Mouse (Mus musculus): Measurements from ENCODE around the gene Ppp2r5e.

Gene Ppp2r5e

DNA sequence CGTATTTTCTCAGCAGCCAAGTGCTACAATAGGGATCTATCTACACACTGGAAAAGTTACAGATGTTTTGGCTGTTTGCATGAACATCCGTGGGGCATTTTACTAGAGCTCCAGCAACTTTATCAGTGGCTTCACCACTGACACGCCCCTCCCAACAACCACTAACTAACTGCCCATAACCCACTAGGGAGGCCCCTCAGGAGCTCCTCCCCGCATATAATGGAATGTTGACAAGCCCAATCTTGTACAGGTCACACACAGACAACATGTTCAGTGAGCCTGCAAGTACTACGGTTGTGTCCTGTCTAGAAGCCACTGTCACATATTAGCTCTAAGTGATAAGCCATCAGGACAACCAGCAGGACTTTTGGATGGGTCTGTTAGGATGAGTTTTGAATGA, 18.8 kb downstream of the Ppp2r5e start:
- DNase-seq (ENCODE audit: low spot score in 2 of 2): no peak

DNA sequence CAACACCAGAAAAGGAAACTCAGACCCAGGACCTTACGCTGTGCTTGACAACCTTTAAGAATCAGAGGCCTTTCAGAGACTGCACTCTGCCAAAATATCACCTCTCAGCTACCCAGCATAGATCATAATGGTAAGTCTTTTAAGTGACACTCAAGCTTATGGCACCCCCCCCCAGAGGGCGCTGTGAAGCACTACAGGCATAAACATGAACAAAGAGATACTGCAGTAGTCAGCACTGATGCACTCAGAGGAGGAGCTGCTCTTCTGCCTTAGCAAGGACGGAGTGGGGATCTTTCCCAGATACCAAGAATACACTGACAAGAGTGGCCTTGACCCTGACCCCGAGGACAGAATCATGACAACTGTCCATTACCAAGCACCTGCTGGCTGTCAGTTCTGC, 23.8 kb downstream of the Ppp2r5e start:
- DNase-seq (ENCODE audit: low spot score in 2 of 2): peak in 1 of 2 experiments; percentile 53

DNA sequence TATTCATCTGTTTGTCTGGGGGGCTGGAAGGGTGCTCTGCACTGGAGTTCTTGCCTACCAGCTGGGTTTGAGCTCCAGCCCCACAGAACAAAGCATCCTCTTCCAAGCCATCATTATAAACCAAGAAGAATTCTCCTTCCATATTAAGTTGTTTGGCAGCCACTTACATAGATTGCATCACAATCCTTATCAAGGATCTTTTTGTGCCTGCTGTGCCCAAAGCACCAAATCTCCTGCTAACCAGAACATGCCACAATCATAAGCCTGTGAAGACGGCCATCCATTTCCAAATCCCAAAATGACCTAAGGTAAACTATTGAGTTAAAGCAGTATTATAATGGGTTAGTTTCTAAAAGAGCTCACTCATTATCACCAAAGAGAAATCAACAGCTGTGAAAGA, 25.9 kb downstream of the Ppp2r5e start:
- DNase-seq (ENCODE audit: low spot score in 2 of 2): no peak

DNA sequence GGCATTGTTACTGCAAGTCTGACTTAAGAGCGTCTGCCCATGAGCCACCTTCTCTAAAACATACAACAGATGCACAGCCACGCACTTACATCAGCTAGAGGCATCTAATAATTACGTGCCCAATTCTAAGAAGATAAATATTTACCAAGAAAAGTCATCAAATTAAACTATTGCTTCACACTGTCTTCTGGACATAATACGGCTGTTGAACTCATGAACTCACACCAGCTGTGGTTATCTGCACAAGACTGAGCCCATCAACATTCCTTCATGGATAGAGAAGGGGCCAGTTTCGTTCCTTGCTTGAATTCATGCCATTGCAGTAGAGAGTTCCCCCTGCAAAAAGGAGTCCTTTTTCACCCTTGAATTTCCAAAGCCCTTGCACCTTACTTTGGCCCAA, 28.3 kb downstream of the Ppp2r5e start:
- no peak for DNase-seq (ENCODE audit: low spot score in 2 of 2)

- no peak for DNase-seq (ENCODE audit: low spot score in 2 of 2)
These were observed 30.3 kb downstream of the Ppp2r5e start for GRCm38 (mm10) chr12:75565756-75566155.

GRCm38 (mm10) chr12:75564498-75564897, 31.5 kb downstream of the Ppp2r5e start:
- no peak for DNase-seq (ENCODE audit: low spot score in 2 of 2)

DNA sequence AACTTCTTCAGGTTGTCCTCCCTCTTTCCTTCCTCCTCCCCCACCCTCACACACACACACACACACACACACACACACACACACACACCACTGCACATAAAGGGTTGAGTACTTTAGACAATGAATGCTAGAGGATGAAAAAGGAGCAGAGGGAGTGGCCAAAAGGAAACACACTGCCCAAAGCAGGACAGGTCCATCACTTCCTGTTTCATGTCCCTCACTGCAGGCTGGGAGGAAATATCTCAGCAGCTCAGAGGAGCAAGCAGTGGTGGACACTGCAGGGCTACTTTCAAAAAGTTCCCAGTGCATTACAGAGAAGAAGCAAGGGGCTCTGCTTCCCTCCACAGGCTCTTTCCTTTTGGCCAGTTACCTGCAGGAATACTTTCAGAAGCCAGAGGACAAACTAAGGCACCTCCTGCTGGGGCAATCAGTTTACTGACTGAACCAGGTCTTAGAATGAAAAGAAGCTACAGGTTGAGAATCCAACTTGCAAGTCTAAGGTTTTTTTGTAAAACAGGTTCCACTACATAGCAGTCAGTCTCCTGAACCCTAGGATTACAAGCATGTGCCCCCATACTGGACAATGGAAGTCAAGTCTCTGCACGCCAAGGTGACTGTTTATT, 32.9 kb downstream of the Ppp2r5e start:
- no peak for DNase-seq (ENCODE audit: low spot score in 2 of 2)

GRCm38 (mm10) chr12:75560681-75561387, 35.2 kb downstream of the Ppp2r5e start:
- DNase-seq (ENCODE audit: low spot score in 2 of 2): no peak

DNA sequence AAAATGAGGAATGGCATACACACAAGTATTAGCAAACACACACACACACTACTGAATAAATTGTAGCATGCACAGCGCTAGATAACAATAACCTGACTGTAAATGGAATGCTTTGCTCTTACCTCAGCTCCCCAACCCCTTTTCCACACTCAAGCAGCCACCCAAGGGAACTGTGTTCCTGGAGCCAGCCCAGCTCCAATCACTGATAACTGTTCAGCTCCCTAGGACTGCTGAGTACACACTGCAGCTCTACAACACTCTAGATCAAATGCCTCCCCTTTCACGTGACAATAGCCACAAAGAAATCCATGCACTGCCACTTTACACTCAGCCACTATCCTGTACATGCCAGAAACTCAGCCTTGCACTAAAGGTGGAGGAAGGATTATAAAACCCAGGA, 36.8 kb downstream of the Ppp2r5e start:
- no peak for DNase-seq (ENCODE audit: low spot score in 2 of 2)

- DNase-seq (ENCODE audit: low spot score in 2 of 2): peak in 1 of 2 experiments; percentile 43
These were observed 38.2 kb downstream of the Ppp2r5e start for GRCm38 (mm10) chr12:75557813-75558212.

DNA sequence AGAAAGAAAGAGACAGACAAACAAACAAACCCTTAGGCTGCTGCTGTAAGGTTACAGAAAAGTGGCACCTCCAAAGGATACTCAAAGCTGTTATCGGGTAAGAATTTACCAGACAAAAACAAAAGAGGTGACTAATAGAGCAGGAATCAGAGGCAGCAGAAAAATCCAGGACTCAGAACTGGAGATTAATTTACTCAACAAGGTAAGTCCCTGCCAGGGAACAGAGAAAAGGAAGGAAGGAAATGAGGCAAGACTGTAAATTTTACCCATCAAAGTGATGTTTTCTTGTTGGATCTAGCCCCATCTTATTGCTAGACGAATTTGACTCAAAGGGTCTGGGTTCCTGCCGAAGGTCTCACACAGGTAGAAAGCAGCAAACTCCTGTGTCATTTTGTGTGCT, 41.0 kb downstream of the Ppp2r5e start:
- no peak for DNase-seq (ENCODE audit: low spot score in 2 of 2)

DNA sequence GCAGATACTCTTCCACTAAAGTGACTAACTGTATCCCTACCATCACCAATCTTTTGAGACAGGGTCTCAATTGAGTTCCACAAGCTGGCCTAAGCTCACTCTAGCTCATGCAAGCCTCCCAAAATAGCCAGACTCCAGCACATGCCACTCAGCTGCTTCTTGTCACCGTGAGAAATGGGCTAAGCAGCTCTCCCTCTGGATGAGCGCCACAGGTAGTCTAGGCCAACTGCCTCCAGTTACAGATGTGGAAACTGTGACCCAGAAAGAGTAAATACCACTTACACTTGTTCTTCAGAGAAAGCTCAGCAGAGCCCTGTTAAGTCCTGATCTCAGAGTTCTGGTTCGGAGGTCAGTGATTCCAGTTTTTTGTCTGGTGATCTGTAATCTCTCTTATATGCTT, 43.7 kb downstream of the Ppp2r5e start:
- DNase-seq (ENCODE audit: low spot score in 2 of 2): no peak

GRCm38 (mm10) chr12:75551671-75552070, 44.4 kb downstream of the Ppp2r5e start:
- no peak for DNase-seq (ENCODE audit: low spot score in 2 of 2)

- peak in 1 of 2 experiments; percentile 21 for DNase-seq (ENCODE audit: low spot score in 2 of 2)
These were observed 47.0 kb downstream of the Ppp2r5e start for GRCm38 (mm10) chr12:75548999-75549398.

DNA sequence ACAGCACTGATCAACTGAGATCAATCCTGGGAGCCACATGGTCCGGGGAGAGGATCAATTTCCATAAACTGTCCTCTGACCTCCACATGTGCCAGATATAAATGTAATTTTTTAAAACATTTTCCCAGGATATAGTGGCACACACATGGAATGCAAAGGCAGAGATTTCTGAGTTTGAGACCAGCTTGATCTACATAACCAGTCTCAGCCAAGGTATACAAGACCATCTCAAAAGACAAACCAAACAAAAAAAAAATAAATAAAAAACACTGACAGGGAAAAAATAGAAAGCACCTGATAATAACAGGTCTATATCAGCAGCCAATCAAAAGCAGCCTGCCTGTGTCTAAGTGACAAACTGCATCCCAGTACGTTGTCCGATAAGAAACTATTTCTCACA, 48.9 kb downstream of the Ppp2r5e start:
- no peak for DNase-seq (ENCODE audit: low spot score in 2 of 2)

GRCm38 (mm10) chr12:75546241-75546640, 49.8 kb downstream of the Ppp2r5e start:
- no peak for DNase-seq (ENCODE audit: low spot score in 2 of 2)

GRCm38 (mm10) chr12:75545431-75545925, 50.6 kb downstream of the Ppp2r5e start:
- no peak for DNase-seq (ENCODE audit: low spot score in 2 of 2)

- no peak for DNase-seq (ENCODE audit: low spot score in 2 of 2)
These were observed 51.4 kb downstream of the Ppp2r5e start for GRCm38 (mm10) chr12:75544666-75545065.

DNA sequence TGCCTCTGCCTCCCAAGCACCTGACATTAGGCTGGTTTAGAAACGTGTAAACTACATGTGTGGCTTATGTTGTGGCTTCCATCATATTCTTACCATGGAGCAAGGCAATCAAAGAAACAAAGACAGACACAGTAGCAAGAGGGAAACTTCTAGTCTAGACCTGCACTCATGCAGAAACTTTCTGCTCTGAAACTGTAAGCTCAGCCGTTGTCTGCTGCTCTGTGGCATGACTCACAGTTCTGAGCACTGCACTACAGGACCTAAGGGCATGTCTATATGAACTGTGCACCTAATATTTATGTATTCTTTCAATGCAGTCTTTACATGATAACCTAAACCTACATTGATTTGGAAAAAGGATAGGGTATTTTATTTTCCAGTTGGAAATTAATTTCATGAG, 51.8 kb downstream of the Ppp2r5e start:
- DNase-seq (ENCODE audit: low spot score in 2 of 2): no peak

DNA sequence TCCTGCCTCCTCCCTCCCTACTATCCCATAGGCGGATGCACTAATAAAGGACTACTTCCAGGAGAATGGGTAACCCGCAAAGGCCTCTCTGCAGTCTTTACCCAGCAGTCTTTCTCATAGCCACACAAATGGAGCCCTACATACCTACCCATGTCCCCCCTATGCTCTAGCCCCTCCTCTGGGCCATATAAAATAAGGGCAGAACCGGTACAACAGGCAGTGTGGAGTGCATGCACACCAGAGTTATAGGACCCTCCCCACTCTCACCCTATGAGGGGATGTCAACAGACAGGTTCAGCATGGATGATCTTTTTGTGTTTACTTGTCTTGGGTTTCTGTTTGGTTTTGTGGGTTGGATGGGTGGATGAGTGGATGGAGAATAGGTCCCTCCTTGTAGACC, 52.7 kb downstream of the Ppp2r5e start:
- no peak for DNase-seq (ENCODE audit: low spot score in 2 of 2)

- DNase-seq (ENCODE audit: low spot score in 2 of 2): no peak
These were observed 55.3 kb downstream of the Ppp2r5e start for GRCm38 (mm10) chr12:75540621-75541171.

- DNase-seq (ENCODE audit: low spot score in 2 of 2): no peak
These were observed 56.8 kb downstream of the Ppp2r5e start for GRCm38 (mm10) chr12:75539228-75539627.
